Mouse (Mus musculus) MEL (cell line): ENCODE measurements around the gene Pik3r1. TPM values are rescaled to one million over a fixed set of nuclear protein-coding genes. Genes with fewer than 3 reads are reported as not detected.

Source experiments
- DNase-seq: peaks from one replicate; pipeline ENCODE4 v3.0.0; 2011; ENCODE audit warnings: low read depth, low spot score
- H3K27ac ChIP-seq: 2 replicates; pipeline ENCODE4 v1.5.1; 2012; ENCODE audit warnings: low read depth, mild to moderate bottlenecking, control low read depth, low read length, moderate library complexity; ENCODE audit not compliant: control insufficient read depth
- H3K27me3 ChIP-seq, 2 experiments: fragments of 150-350 bp in 1 of 2; sonication (generic) in 1 of 2; 2 replicates each; pipeline ENCODE4 v1.6.1; 2012; ENCODE audit warnings: low read length in 2 of 2, mild to moderate bottlenecking in 2 of 2, improper control_type of control experiment in 1 of 2, moderate library complexity in 1 of 2; ENCODE audit not compliant: insufficient read depth in 2 of 2, control insufficient read depth in 1 of 2
- H3K36me3 ChIP-seq, 2 experiments: 2 replicates each; pipeline ENCODE4 v1.6.1; 2012 to 2014; ENCODE audit warnings: low read length in 2 of 2, improper control_type of control experiment in 1 of 2, inconsistent platforms in 1 of 2, mild to moderate bottlenecking in 1 of 2; ENCODE audit not compliant: insufficient read depth in 2 of 2, control insufficient read depth in 1 of 2
- H3K4me1 ChIP-seq, 2 experiments: fragments of 150-350 bp in 1 of 2; sonication (generic) in 1 of 2; 2 replicates each; pipeline ENCODE4 v1.6.1; 2012; ENCODE audit warnings: low read length in 2 of 2, improper control_type of control experiment in 1 of 2, mild to moderate bottlenecking in 1 of 2; ENCODE audit not compliant: insufficient read depth in 2 of 2, control insufficient read depth in 1 of 2
- H3K4me3 ChIP-seq, 2 experiments: fragments of 150-350 bp in 1 of 2; sonication (generic) in 1 of 2; 2 replicates each; pipeline ENCODE4 v1.5.1; 2012; ENCODE audit warnings: low read depth in 2 of 2, low read length in 2 of 2, mild to moderate bottlenecking in 2 of 2, moderate library complexity in 2 of 2, control low read depth in 1 of 2, improper control_type of control experiment in 1 of 2; ENCODE audit not compliant: control insufficient read depth in 1 of 2, insufficient read depth in 1 of 2
- H3K79me2 ChIP-seq: 2 replicates; pipeline ENCODE4 v1.6.1; 2012; ENCODE audit warnings: mild to moderate bottlenecking, low read length, moderate library complexity; ENCODE audit not compliant: control insufficient read depth, poor library complexity, insufficient read depth
- H3K9ac ChIP-seq: 2 replicates; pipeline ENCODE4 v1.6.1; 2012; ENCODE audit warnings: low read depth, mild to moderate bottlenecking, control low read depth, low read length, moderate library complexity; ENCODE audit not compliant: control insufficient read depth, poor library complexity, severe bottlenecking
- H3K9me3 ChIP-seq: fragments of 150-350 bp; sonication (generic); replicated peaks from 2 replicates; pipeline ENCODE4 v1.6.1; 2012; ENCODE audit warnings: mild to moderate bottlenecking, low read length, improper control_type of control experiment, moderate library complexity; ENCODE audit not compliant: insufficient read depth
- E2F4 ChIP-seq: IDR thresholded peaks from 2 replicates; pipeline ENCODE4 v1.6.1; 2011; ENCODE audit warnings: low read depth, low read length, improper control_type of control experiment, borderline replicate concordance
- EP300 ChIP-seq, 2 experiments: IDR thresholded peaks; 2 replicates each; pipeline ENCODE4 v1.6.1; 2011; ENCODE audit warnings: improper control_type of control experiment in 2 of 2, low read length in 2 of 2, low read depth in 1 of 2, mild to moderate bottlenecking in 1 of 2
- ETS1 ChIP-seq: IDR thresholded peaks from 2 replicates; pipeline ENCODE4 v1.6.1; 2012; ENCODE audit warnings: low read depth, mild to moderate bottlenecking, inconsistent platforms, low read length, improper control_type of control experiment, moderate library complexity
- GATA1 ChIP-seq: IDR thresholded peaks from 2 replicates; pipeline ENCODE4 v1.6.1; 2011; ENCODE audit warnings: low read depth, low read length, improper control_type of control experiment
- JUND ChIP-seq: IDR thresholded peaks from 2 replicates; pipeline ENCODE4 v1.6.1; 2011; ENCODE audit warnings: low read depth, mild to moderate bottlenecking, improper control_type of control experiment, low read length
- MEF2A ChIP-seq: IDR thresholded peaks from 2 replicates; pipeline ENCODE4 v1.6.1; 2014; ENCODE audit warnings: low read depth, mild to moderate bottlenecking, inconsistent platforms, low read length, improper control_type of control experiment; ENCODE audit not compliant: poor library complexity, insufficient replicate concordance, severe bottlenecking; ENCODE audit errors: extremely low read depth
- NELFE ChIP-seq: IDR thresholded peaks from 2 replicates; pipeline ENCODE4 v1.6.1; 2011; ENCODE audit warnings: low read depth, low read length, improper control_type of control experiment
- SIN3A ChIP-seq: IDR thresholded peaks from 2 replicates; pipeline ENCODE4 v1.6.1; 2012; ENCODE audit warnings: low read length, improper control_type of control experiment, inconsistent platforms
- TAL1 ChIP-seq: IDR thresholded peaks from 2 replicates; pipeline ENCODE4 v1.6.1; 2012; ENCODE audit warnings: mild to moderate bottlenecking, inconsistent platforms, low read length, moderate library complexity, mixed read lengths
- TBP ChIP-seq: IDR thresholded peaks from 2 replicates; pipeline ENCODE4 v1.8.0; 2011; ENCODE audit warnings: low read depth, low read length, improper control_type of control experiment
- TCF12 ChIP-seq: IDR thresholded peaks from 2 replicates; pipeline ENCODE4 v1.6.1; 2014; ENCODE audit warnings: low read depth, mild to moderate bottlenecking, inconsistent platforms, low read length, improper control_type of control experiment, moderate library complexity
- ZC3H11A ChIP-seq: IDR thresholded peaks from 2 replicates; pipeline ENCODE4 v1.6.1; 2012; ENCODE audit warnings: low read depth, mild to moderate bottlenecking, inconsistent platforms, low read length, improper control_type of control experiment
- ZKSCAN1 ChIP-seq: IDR thresholded peaks from 2 replicates; pipeline ENCODE4 v1.6.1; 2012; ENCODE audit warnings: low read depth, mild to moderate bottlenecking, inconsistent platforms, low read length, improper control_type of control experiment, moderate library complexity
- ZNF384 ChIP-seq: IDR thresholded peaks from 2 replicates; pipeline ENCODE4 v1.6.1; 2012; ENCODE audit warnings: low read depth, mild to moderate bottlenecking, inconsistent platforms, low read length, improper control_type of control experiment
- polyA plus RNA-seq, 2 experiments: library from polyadenylated mRNA; stranded (reverse) in 1 of 2; unstranded in 1 of 2; fragments of >175 nt in 1 of 2; fragments of >200 nt in 1 of 2; gene quantifications; 2 replicates each; pipeline versions ENCODE4 v1.2.1 to v1.2.4; 2012; ENCODE audit warnings: low replicate concordance in 2 of 2, low read depth in 1 of 2; ENCODE audit not compliant: insufficient read length in 2 of 2, insufficient read depth in 1 of 2, missing spikeins in 1 of 2
- total RNA-seq: library from RNA; depleted of rRNA; stranded (reverse); fragments of 300-350 nt; gene quantifications from 2 replicates; pipeline ENCODE4 v1.2.3, GENCODE M21; 2012

The Pik3r1 gene
- total and polyA plus RNA-seq, 3 experiments, result 23.8 to 116 (median 41.4) TPM

DNA sequence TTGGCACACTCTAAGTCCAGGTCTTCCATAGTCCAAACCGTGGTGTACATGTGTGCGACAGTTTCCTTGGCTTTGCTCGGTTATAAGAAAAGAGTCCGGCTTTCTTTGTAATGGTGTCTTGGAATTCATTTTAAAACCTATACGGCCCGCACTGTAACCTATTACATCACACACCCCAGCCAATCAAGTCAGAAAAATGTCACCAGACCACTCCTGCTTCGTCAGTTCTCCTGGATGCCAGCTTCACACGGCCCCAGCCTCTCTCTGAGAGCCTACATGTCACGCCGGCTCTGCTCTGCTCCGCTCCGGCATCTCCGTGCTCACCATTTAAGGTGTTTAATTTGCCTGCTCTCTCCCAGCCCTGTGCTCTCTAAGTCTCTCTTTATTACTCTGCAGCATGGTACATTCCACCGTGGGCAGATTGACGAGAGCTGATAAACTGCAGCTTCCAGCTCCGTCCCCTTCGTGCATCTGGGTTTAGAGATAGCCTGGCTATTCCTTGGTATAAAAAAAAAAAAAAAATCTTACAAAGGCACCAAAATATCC, 75.7 kb downstream of the Pik3r1 start:
- TF ChIP-seq ZNF384 (peak; percentile 83), TBP (no peak), TCF12 (peak; percentile 59; the same call in 1 of the 2 replicates), ETS1 (peak; percentile 44; the same call in 1 of the 2 replicates), GATA1 (peak; percentile 55; the same call in 1 of the 2 replicates), MEF2A (no peak), TAL1 (peak; percentile 63), NELFE (no peak), ZC3H11A (no peak), SIN3A (no peak), EP300 (IDR thresholded peaks at IDR 0.05; ENCODE audit: low read depth in 1 of 2, low read length in 2 of 2) (peak; percentile 45 to 61; a peak in 3 of 4 replicates)
- no peaks in the 10 kb centered on the region for H3K27me3 ChIP-seq
- H3K4me3 ChIP-seq, result no peak overlapping the region
- peaks cover 9 to 11% of the 10 kb centered on the region in 2 experiments for H3K4me1 ChIP-seq
- no peaks in the 10 kb centered on the region for H3K79me2 ChIP-seq
- peak; percentile 59 for DNase-seq
- no peak overlapping the region for H3K9ac ChIP-seq
- peaks cover 8 to 22% of the 10 kb centered on the region in 2 experiments for H3K36me3 ChIP-seq
- H3K27ac ChIP-seq, result no peak overlapping the region
- no peaks in the 10 kb centered on the region for H3K9me3 ChIP-seq

DNA sequence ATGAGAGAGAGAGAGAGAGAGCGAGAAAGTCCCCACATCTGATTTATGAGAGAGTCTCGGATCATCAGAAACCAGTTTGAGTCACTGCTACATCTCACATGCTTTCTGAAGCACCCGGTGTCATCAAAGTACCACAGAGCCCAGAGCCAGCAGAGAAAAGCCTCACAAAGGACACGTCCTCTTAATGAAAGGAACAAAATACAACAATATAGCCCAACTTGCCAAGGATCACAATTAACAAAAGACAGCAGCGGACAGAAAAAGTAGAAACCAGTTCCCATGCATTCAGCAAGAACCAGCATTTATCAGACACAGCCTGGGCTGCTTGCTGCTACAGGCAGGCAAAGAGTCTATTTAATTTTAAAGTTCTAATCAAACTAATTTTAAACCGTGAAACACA, 76.3 kb downstream of the Pik3r1 start:
- no peaks in the 10 kb centered on the region for H3K27me3 ChIP-seq
- H3K9ac ChIP-seq, result no peak overlapping the region
- no peak overlapping the region for H3K27ac ChIP-seq
- H3K4me1 ChIP-seq, result peaks cover 9 to 11% of the 10 kb centered on the region in 2 experiments
- no peak for DNase-seq
- no peak overlapping the region for H3K4me3 ChIP-seq
- no peaks in the 10 kb centered on the region for H3K9me3 ChIP-seq
- H3K79me2 ChIP-seq, result no peaks in the 10 kb centered on the region
- TF ChIP-seq EP300 (IDR thresholded peaks at IDR 0.05; ENCODE audit: low read depth in 1 of 2, low read length in 2 of 2) (no peak), SIN3A (0 out of 2 replicates have a peak, but pooled peaks have one; percentile 23), E2F4 (no peak), MEF2A (no peak), ZKSCAN1 (no peak), JUND (no peak)
- peaks cover 8 to 22% of the 10 kb centered on the region in 2 experiments for H3K36me3 ChIP-seq
